10 mouse cellular contexts compared by ENCODE assay signal in the genomic region with DNA sequence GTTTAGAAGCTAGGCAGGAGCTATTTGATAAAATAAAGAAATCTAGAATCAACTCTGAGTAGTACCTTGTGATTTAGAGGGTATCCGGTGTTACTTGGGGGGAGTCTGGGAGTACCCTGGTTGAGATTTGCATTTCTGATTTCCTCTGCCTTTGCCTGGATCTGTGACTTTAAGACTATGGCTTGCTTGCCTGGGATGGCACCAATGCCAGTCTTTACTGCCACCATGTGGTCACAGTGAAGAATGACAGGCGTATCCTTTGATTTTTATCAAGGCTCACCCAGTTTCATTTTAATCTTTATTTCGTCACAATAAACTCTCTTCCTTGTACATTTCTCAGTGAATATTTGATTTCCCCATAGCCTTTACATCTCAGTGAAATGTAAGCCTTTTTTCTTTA. TPM values are rescaled to one million over a fixed set of nuclear protein-coding genes. Genes with fewer than 3 reads are reported as not detected.
DNase-seq lines count a peak whose midpoint lies in the region; ATAC-seq lines count a peak whose summit lies in the region.
"Had no signal": no experiment of that assay in that cellular context is flagged by ENCODE, and none has a peak within 500 bp of the region (broad histone marks: within the 10 kb centered on the region; RNA-seq: fewer than 3 reads in every experiment).

No protein-coding gene starts in this region.

- H3K27ac ChIP-seq in heart, embryonic 12.5 days (ENCODE audit: poor library complexity, severe bottlenecking), result no peak overlapping the region
- H3K27ac ChIP-seq in forebrain, embryonic 16.5 days (ENCODE audit: low read length), result no peak overlapping the region
- H3K27ac ChIP-seq in neural tube, embryonic 15.5 days (replicated peaks), result no peak overlapping the region
- H3K27ac ChIP-seq: embryonic facial prominence, embryonic 12.5 days; liver, embryonic 15.5 days had no signal

- peaks cover 21% of the 10 kb centered on the region for H3K27me3 ChIP-seq in heart, embryonic 12.5 days (replicated peaks)
- H3K27me3 ChIP-seq in forebrain, embryonic 16.5 days (replicated peaks; ENCODE audit: control insufficient read depth, insufficient read depth, low read length), result no peaks in the 10 kb centered on the region
- H3K27me3 ChIP-seq in splenic B cell, adult 2 months (ENCODE audit: control insufficient read depth, insufficient read depth, low read length, poor library complexity, severe bottlenecking), result no peaks in the 10 kb centered on the region
- H3K27me3 ChIP-seq in neural tube, embryonic 15.5 days (replicated peaks), result peaks cover 6% of the 10 kb centered on the region
- H3K27me3 ChIP-seq: embryonic facial prominence, embryonic 12.5 days had no signal

- H3K4me1 ChIP-seq in heart, embryonic 12.5 days (replicated peaks), result no peaks in the 10 kb centered on the region
- H3K4me1 ChIP-seq in forebrain, embryonic 16.5 days (replicated peaks; ENCODE audit: control insufficient read depth, insufficient read depth, low read length), result no peaks in the 10 kb centered on the region
- no peaks in the 10 kb centered on the region for H3K4me1 ChIP-seq in neural tube, embryonic 15.5 days
- H3K4me1 ChIP-seq: embryonic facial prominence, embryonic 12.5 days; liver, embryonic 15.5 days had no signal

- no peaks in the 10 kb centered on the region for H3K36me3 ChIP-seq in heart, embryonic 12.5 days
- H3K36me3 ChIP-seq in forebrain, embryonic 16.5 days (ENCODE audit: control insufficient read depth, insufficient read depth), result no peaks in the 10 kb centered on the region
- H3K36me3 ChIP-seq in splenic B cell, adult 2 months (ENCODE audit: control insufficient read depth, insufficient read depth, low read length, poor library complexity, severe bottlenecking), result no peaks in the 10 kb centered on the region
- no peaks in the 10 kb centered on the region for H3K36me3 ChIP-seq in neural tube, embryonic 15.5 days
- H3K36me3 ChIP-seq: embryonic facial prominence, embryonic 12.5 days; liver, embryonic 15.5 days had no signal

- no peak for ATAC-seq in heart, embryonic 12.5 days (ENCODE audit: insufficient number of reproducible peaks, low FRiP score)
- peak; percentile 59; the same call in 1 of the 2 replicates for ATAC-seq in forebrain, embryonic 16.5 days
- no peak for ATAC-seq in neural tube, embryonic 15.5 days (ENCODE audit: low FRiP score)

- H3K9me3 ChIP-seq in heart, embryonic 12.5 days (replicated peaks), result no peaks in the 10 kb centered on the region
- H3K9me3 ChIP-seq in forebrain, embryonic 16.5 days (ENCODE audit: control insufficient read depth, low read length), result no peaks in the 10 kb centered on the region
- H3K9me3 ChIP-seq in neural tube, embryonic 15.5 days (replicated peaks), result no peaks in the 10 kb centered on the region
- H3K9me3 ChIP-seq: embryonic facial prominence, embryonic 12.5 days; liver, embryonic 15.5 days had no signal

- H3K9ac ChIP-seq in heart, embryonic 12.5 days, result no peak overlapping the region
- H3K9ac ChIP-seq in forebrain, embryonic 16.5 days (replicated peaks; ENCODE audit: low read depth, low read length), result no peak overlapping the region
- H3K9ac ChIP-seq in neural tube, embryonic 15.5 days (replicated peaks), result no peak overlapping the region
- H3K9ac ChIP-seq: embryonic facial prominence, embryonic 12.5 days; liver, embryonic 15.5 days had no signal

- no peak overlapping the region for H3K4me2 ChIP-seq in heart, embryonic 12.5 days
- no peak overlapping the region for H3K4me2 ChIP-seq in forebrain, embryonic 16.5 days (ENCODE audit: low read length)
- H3K4me2 ChIP-seq in neural tube, embryonic 15.5 days, result no peak overlapping the region
- H3K4me2 ChIP-seq: embryonic facial prominence, embryonic 12.5 days; liver, embryonic 15.5 days had no signal

- peak; percentile 7 for DNase-seq in heart, adult 8-10 months (ENCODE audit: low spot score)
- peak; percentile 61 for DNase-seq in A20 (ENCODE audit: low read depth, low spot score)
- DNase-seq in NIH3T3 (ENCODE audit: low read depth), result peak; percentile 73
- peak; percentile 61 for DNase-seq in splenic B cell, adult 2 months (ENCODE audit: low read depth, low spot score)
- DNase-seq in kidney, postnatal 14 days, result no peak

- WGBS in heart, embryonic 12.5 days, result 10% methylated on average over 3 of the region's 3 CpGs
- WGBS in forebrain, embryonic 16.5 days, result 11% methylated on average over 3 of the region's 3 CpGs
- WGBS in neural tube, embryonic 15.5 days, result 11% methylated on average over 3 of the region's 3 CpGs

- no peak overlapping the region for H3K4me3 ChIP-seq in heart, embryonic 12.5 days
- no peak overlapping the region for H3K4me3 ChIP-seq in forebrain, embryonic 16.5 days (replicated peaks; ENCODE audit: low read length)
- no peak overlapping the region for H3K4me3 ChIP-seq in neural tube, embryonic 15.5 days (replicated peaks)
- H3K4me3 ChIP-seq: embryonic facial prominence, embryonic 12.5 days; liver, embryonic 15.5 days had no signal

RNA-seq across cellular contexts. Expression of a gene that starts 16.3 kb away (rescaled TPM):
- total RNA-seq in heart, adult 8-10 months (2022), result not detected
- not detected in 2 replicates for polyA plus RNA-seq in heart, embryonic 12.5 days (2016; fragmentation: Nextera tagmentation; extraction: Ambion mirVana)
- polyA plus RNA-seq in forebrain, embryonic 16.5 days (2015; fragmentation: Nextera tagmentation; extraction: Ambion mirVana), result 0.09 and 0.77 TPM in 2 replicates
- 4.8 and 5.7 TPM in 2 replicates for polyA plus RNA-seq in neural tube, embryonic 15.5 days (2015; fragmentation: Nextera tagmentation; extraction: Ambion mirVana)
- polyA plus RNA-seq: embryonic facial prominence, embryonic 12.5 days; liver, embryonic 15.5 days had no signal

RNA-seq across cellular contexts. Expression of a gene that starts 17.4 kb away (rescaled TPM):
- under 1 TPM in 1 of 4 experiments, not detected in 3; 0.19 TPM for total RNA-seq in heart, adult 8-10 months (2022)
- polyA plus RNA-seq in heart, embryonic 12.5 days (2016; fragmentation: Nextera tagmentation; extraction: Ambion mirVana), result 0.15 TPM in 2 replicates
- 1.6 and 2.6 TPM in 2 replicates for polyA plus RNA-seq in forebrain, embryonic 16.5 days (2015; fragmentation: Nextera tagmentation; extraction: Ambion mirVana)
- 36.4 and 42.7 TPM in 2 replicates for polyA plus RNA-seq in neural tube, embryonic 15.5 days (2015; fragmentation: Nextera tagmentation; extraction: Ambion mirVana)
- polyA plus RNA-seq: liver, embryonic 15.5 days had no signal

RNA-seq across cellular contexts. Expression of a gene that starts 31.3 kb away (rescaled TPM):
- 1 to 10 TPM; 3.5 to 6.1 (median 3.8) TPM for total RNA-seq in heart, adult 8-10 months (2022)
- polyA plus RNA-seq in heart, embryonic 12.5 days (2016; fragmentation: Nextera tagmentation; extraction: Ambion mirVana), result 15.1 and 19.6 TPM in 2 replicates
- polyA plus RNA-seq in forebrain, embryonic 16.5 days (2015; fragmentation: Nextera tagmentation; extraction: Ambion mirVana), result 31.8 and 36.9 TPM in 2 replicates
- polyA plus RNA-seq in neural tube, embryonic 15.5 days (2015; fragmentation: Nextera tagmentation; extraction: Ambion mirVana), result 20.4 and 20.8 TPM in 2 replicates

Comparison
In these comparisons a context has a peak if more than half of its experiments do, and no peak if none do; other contexts are left out.
1. RNA of a gene that starts 17.4 kb away (polyA plus RNA-seq): 36.4 to 42.7 TPM in neural tube, embryonic 15.5 days; 1.6 to 2.6 TPM in forebrain, embryonic 16.5 days and 0.15 TPM in heart, embryonic 12.5 days; every median in the first group is over 10 times any median in the second.